Mouse (Mus musculus): ENCODE data around the gene Kdf1. TPM values are rescaled to one million over a fixed set of nuclear protein-coding genes. Genes with fewer than 3 reads are reported as not detected.

The Kdf1 gene
- polyA plus RNA-seq, 1 experiment from 2014 or later, result 0.74 TPM

DNA sequence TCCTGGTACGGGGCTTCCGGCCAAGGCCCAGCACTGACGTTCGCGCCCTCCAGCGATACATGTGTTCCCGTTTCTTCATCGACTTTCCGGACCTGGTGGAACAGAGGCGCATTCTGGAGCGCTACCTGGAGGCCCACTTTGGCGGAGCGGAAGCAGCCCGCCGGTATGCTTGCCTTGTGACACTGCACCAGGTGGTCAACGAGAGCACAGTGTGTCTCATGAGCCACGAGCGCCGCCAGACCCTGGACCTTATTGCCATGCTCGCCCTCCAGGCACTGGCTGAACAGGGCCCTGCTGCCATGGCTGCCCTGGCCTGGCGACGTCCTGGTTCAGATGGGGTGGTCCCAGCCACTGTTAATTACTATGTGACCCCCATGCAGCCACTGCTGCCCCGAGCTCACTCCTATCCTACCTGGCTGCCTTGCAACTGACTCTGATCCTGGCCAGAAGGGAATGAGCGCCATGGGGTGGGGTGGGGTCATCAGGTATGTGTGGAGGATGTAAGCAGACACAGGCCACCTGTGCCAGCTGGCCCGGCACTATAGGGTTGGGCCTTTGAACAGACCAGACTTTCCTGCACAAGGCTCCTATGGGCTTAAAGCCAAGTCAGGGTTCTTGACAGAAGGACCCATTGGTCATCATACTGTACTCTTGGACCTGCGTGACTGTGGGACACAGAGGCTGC is 31.9 kb upstream of the Kdf1 start:
- peaks cover 8% of the 10 kb centered on the region for H3K27me3 ChIP-seq
- H3K36me3 ChIP-seq, result no peaks in the 10 kb centered on the region
- no peak overlapping the region for H3K4me3 ChIP-seq
- H3K27ac ChIP-seq (replicated peaks), result no peak overlapping the region
- H3K9ac ChIP-seq, result no peak overlapping the region
- H3K9me3 ChIP-seq, result no peaks in the 10 kb centered on the region
- 94% methylated on average over 26 of the region's 26 CpGs for WGBS
- H3K4me1 ChIP-seq (replicated peaks), result peaks cover 5% of the 10 kb centered on the region; the same call in 1 of the 2 replicates
- no peak overlapping the region for H3K4me2 ChIP-seq
- ATAC-seq (ENCODE audit: low FRiP score, low read depth), result no peak

DNA sequence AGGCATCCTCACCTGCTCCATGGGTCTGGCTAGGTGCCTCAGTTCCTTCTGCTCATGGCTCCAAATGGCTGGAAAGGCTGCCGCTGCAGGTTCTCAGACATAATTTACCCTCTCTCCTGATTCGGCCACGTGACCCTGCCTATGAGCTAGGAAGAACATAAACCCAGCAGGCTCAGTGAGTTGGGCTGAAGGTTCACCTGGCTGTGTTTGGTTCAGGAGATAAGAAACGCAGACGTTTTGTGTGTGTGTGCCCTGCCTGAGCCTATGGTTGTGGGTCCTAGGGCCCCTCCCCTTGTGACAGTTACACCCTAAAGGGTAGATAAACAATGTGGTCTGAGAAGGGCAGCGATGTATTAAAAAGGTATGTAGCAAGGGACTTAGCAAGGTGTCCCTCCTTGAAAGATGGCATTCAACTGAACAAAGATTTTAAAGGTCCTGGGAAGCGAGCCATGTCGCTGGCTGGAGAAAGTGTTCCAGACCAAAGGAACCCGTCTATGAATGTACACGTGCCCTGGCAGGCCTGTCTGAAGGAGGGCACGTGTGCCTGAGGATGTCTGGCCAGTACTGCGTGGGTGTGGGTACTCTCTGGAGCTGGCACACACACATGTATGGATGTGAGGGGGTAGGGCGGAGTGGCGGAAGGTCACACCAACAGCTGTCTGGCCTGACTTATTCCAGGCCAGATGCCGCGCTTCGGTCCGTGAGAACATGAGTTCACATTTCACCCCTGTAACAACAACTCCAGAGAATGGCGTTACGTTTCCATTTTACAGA is 30.0 kb upstream of the Kdf1 start:
- Histone ChIP-seq H3K9me3 (no peaks in the 10 kb centered on the region), H3K27ac (replicated peaks) (no peak overlapping the region), H3K9ac (no peak overlapping the region), H3K27me3 (peaks cover 2% of the 10 kb centered on the region; the same call in 1 of the 2 replicates), H3K4me3 (no peak overlapping the region), H3K4me2 (no peak overlapping the region), H3K36me3 (no peaks in the 10 kb centered on the region), H3K4me1 (replicated peaks) (peaks cover 6% of the 10 kb centered on the region)
- 86% methylated on average over 20 of the region's 20 CpGs for WGBS
- no peak for ATAC-seq (ENCODE audit: low FRiP score, low read depth)

DNA sequence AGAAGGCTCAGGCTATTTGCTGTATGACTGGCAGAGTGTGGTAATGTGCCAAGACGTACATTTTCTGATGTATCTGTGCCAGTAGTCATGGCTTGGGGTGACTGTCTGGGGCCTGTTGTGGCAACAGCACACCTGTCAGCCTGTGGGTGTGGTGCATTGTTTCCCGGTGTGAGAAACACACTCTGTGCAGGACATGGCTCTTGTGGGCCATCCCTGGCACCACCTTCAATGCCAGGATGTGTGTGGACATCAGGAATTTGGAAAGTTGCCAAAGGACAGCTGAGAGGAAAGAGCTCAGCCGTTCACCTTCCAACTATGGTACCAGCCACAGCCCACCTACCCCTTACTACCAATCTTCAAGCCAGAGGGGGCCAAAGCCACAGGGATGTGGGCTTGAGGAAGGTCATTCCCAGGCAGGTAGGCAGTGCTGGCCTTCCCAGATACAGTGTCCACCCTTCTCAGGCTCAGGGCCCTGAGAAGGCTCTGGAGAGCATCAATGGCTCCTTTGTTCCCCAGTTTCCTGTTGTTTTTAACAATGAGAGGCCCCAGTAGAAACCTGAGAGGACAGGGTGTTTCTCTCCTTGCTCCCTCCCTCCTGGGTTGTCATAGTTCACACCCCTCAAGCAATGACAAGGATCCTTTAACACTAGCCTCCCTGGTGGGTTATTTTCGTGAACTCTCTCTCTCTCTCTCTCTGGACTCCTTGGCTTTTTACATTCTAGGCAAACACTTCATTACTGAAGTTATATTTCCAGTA is 29.1 kb upstream of the Kdf1 start:
- H3K27me3 ChIP-seq, result peaks cover 2% of the 10 kb centered on the region
- no peak overlapping the region for H3K4me3 ChIP-seq
- no peak overlapping the region for H3K4me2 ChIP-seq
- WGBS, result 50% methylated on average over 4 of the region's 4 CpGs
- H3K9ac ChIP-seq, result no peak overlapping the region
- no peak for ATAC-seq (ENCODE audit: low FRiP score, low read depth)
- no peaks in the 10 kb centered on the region for H3K36me3 ChIP-seq
- no peaks in the 10 kb centered on the region for H3K9me3 ChIP-seq
- peaks cover 7% of the 10 kb centered on the region for H3K4me1 ChIP-seq (replicated peaks)
- no peak overlapping the region for H3K27ac ChIP-seq (replicated peaks)

DNA sequence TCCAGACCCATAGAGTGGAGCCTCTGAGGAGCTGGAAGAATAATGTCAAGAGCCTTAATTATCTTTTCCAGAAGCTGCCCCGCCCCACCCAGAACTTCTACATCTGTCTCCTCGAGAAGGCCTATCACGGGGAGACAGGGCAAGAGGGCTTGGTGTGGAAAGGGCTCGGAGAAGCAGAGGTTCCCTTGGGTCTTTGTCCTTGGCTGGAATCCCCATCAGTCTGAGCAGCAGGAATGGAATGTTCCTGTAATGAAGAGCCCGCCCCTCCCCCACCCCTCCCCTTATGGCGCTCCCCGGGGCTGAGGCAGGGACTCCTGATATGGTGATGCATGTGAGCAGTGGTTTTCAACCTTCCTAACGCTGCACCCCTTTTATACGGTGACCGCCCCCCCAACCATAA is 27.0 kb upstream of the Kdf1 start:
- peaks cover 15% of the 10 kb centered on the region for H3K4me1 ChIP-seq (replicated peaks)
- no peak overlapping the region for H3K4me3 ChIP-seq
- H3K27me3 ChIP-seq, result peaks cover 23% of the 10 kb centered on the region
- H3K27ac ChIP-seq (replicated peaks), result no peak overlapping the region
- H3K4me2 ChIP-seq, result no peak overlapping the region
- WGBS, result 44% methylated on average over 9 of the region's 10 CpGs
- H3K36me3 ChIP-seq, result no peaks in the 10 kb centered on the region
- no peaks in the 10 kb centered on the region for H3K9me3 ChIP-seq
- ATAC-seq (ENCODE audit: low FRiP score, low read depth), result no peak
- no peak overlapping the region for H3K9ac ChIP-seq

DNA sequence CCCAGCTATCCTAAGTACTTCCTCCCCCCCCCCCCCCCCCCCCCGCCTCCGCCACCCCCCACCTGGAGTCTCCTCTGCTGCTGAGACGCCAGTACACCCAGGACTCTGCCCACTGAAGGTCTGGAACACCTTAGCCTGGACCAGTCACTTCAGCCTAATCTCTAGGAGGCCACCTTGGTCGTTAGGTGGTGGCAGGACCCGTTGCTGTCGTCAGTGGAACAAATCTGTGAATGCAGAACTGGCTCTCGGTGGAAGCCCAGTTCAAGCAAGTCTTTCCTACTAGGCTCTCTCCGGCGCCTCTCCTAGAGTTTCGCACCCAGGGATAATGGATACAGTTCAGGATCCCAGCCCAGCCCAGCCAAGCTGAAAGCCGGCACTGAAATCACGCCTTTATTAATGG is 24.9 kb upstream of the Kdf1 start:
- H3K9ac ChIP-seq, result no peak overlapping the region
- 25% methylated on average over 9 of the region's 12 CpGs for WGBS
- peak overlapping the region; percentile 28 for H3K4me3 ChIP-seq
- H3K9me3 ChIP-seq, result no peaks in the 10 kb centered on the region
- H3K27ac ChIP-seq (replicated peaks), result no peak overlapping the region
- peak overlapping the region; percentile 54 for H3K4me2 ChIP-seq
- no peak for ATAC-seq (ENCODE audit: low FRiP score, low read depth)
- H3K27me3 ChIP-seq, result peaks cover 31% of the 10 kb centered on the region
- H3K4me1 ChIP-seq (replicated peaks), result peaks cover 31% of the 10 kb centered on the region
- H3K36me3 ChIP-seq, result no peaks in the 10 kb centered on the region

DNA sequence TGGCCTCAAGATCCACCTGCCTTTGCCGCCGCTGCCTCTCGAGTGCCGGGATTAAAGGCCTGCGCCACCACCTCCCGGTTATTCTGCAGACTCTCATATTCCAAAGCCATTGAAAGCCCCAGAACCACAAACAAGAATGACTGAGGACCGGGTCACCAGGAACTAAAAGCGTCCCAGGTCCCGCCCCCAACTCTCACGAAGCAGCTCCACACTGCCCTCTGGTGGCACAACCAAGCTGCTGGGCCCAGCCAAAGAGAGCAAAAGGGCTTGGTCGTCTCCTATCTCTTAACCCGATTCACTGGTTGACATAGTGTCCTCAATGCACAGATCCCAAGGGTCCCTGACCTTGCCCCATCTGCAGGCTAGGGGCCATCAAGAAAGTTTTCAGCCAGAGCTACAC is 24.3 kb upstream of the Kdf1 start:
- ATAC-seq (ENCODE audit: low FRiP score, low read depth), result no peak
- Histone ChIP-seq H3K27ac (replicated peaks) (no peak overlapping the region), H3K4me2 (peak overlapping the region; percentile 54), H3K27me3 (peaks cover 34% of the 10 kb centered on the region), H3K9me3 (no peaks in the 10 kb centered on the region), H3K36me3 (no peaks in the 10 kb centered on the region), H3K4me3 (peak overlapping the region; percentile 28), H3K4me1 (replicated peaks) (peaks cover 32% of the 10 kb centered on the region), H3K9ac (no peak overlapping the region)
- 1% methylated on average over 12 of the region's 12 CpGs for WGBS

DNA sequence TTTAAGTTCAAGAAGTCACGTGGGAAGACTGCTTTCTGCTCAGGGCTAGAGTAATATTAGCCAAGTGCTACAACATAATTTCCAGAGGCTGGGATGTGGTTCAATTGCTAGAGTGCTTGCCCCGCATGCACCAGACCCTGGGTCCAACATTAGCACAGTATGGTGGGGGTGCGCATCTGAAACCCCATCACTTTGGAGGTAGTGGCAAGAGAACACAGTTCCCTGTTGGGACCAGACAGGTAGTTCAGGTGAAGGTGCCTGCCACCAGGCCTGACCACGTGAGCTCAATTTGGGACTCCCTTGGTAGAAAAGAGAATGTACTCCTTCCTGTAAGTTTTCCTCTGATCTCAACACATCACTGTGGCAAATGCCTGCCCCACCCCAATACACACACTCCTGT is 23.9 kb upstream of the Kdf1 start:
- 73% methylated on average over 4 of the region's 4 CpGs for WGBS
- H3K9me3 ChIP-seq, result no peaks in the 10 kb centered on the region
- peaks cover 38% of the 10 kb centered on the region for H3K27me3 ChIP-seq
- ATAC-seq (ENCODE audit: low FRiP score, low read depth), result no peak
- no peak overlapping the region for H3K4me3 ChIP-seq
- no peak overlapping the region for H3K9ac ChIP-seq
- no peak overlapping the region for H3K4me2 ChIP-seq
- H3K27ac ChIP-seq (replicated peaks), result no peak overlapping the region
- peaks cover 32% of the 10 kb centered on the region for H3K4me1 ChIP-seq (replicated peaks)
- no peaks in the 10 kb centered on the region for H3K36me3 ChIP-seq

DNA sequence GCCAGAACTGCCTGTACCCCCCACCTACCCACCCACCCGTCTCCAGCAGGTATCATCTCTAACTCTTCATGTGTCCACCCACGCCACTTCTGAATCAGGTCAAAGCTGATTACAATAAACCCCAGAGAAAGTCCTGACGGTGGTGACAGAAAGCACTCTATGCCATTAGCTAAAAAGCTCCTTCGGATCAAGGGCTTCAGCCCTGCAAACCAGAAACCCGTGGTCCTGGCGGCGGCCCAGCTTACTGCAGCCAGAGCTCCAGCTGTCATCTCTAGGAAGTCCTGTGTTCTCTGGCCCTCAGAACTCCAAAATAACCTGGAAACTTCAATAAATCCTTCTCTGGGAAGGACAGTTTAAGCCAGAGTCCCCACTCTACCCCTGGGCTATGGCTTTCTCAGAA is 23.1 kb upstream of the Kdf1 start:
- WGBS, result 36% methylated on average over 7 of the region's 7 CpGs

DNA sequence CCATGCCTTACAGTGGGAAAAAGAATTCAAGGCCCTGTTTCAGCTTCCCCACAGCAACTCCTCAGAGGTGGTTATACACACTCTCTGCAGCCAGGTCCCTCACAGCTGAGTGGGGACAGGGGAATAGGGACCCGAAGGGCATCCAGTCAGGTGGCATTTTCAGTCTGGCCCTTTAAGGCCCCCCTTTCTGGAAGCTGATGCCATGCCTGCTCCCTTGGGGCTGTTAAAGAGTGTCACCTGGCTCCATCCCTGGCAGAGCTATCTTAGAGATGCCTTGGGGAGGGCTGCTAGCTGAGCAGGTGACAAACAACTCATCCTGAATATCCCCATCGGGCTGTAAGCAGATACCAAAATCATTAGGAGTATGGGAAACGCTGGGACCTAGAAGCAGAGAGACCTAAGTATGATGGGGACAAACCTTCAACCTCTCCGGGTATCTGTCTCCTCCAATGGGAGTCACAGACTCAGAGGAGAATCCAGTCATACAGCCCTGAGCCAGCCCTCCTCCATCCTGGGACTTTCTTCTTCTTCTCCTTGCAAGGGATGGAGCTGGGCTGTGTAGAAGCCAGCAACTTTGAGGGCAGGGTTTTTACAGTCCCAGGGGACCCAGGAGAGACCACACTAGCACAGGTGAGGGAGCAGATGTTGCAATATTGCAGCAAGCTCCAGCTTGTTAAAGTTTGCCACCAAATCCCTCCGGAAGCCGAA is 21.9 kb upstream of the Kdf1 start:
- no peak overlapping the region for H3K27ac ChIP-seq (replicated peaks)
- H3K27me3 ChIP-seq, result peaks cover 55% of the 10 kb centered on the region
- H3K9ac ChIP-seq, result peak overlapping the region; percentile 63; the same call in 1 of the 2 replicates
- no peaks in the 10 kb centered on the region for H3K36me3 ChIP-seq
- H3K4me1 ChIP-seq (replicated peaks), result peaks cover 32% of the 10 kb centered on the region
- WGBS, result 25% methylated on average over 6 of the region's 6 CpGs
- H3K4me2 ChIP-seq, result peak overlapping the region; percentile 86
- H3K4me3 ChIP-seq, result peak overlapping the region; percentile 64
- ATAC-seq (ENCODE audit: low FRiP score, low read depth), result no peak
- no peaks in the 10 kb centered on the region for H3K9me3 ChIP-seq

More for the DNA sequence above, 23.1 kb upstream of the Kdf1 start:
- Histone ChIP-seq H3K9ac (no peak overlapping the region), H3K9me3 (no peaks in the 10 kb centered on the region), H3K4me2 (0 out of 2 replicates have a peak overlapping the region, but pooled peaks have one; percentile 86), H3K36me3 (no peaks in the 10 kb centered on the region), H3K4me3 (no peak overlapping the region), H3K27me3 (peaks cover 46% of the 10 kb centered on the region), H3K27ac (replicated peaks) (no peak overlapping the region), H3K4me1 (replicated peaks) (peaks cover 32% of the 10 kb centered on the region)
- no peak for ATAC-seq (ENCODE audit: low FRiP score, low read depth)

DNA sequence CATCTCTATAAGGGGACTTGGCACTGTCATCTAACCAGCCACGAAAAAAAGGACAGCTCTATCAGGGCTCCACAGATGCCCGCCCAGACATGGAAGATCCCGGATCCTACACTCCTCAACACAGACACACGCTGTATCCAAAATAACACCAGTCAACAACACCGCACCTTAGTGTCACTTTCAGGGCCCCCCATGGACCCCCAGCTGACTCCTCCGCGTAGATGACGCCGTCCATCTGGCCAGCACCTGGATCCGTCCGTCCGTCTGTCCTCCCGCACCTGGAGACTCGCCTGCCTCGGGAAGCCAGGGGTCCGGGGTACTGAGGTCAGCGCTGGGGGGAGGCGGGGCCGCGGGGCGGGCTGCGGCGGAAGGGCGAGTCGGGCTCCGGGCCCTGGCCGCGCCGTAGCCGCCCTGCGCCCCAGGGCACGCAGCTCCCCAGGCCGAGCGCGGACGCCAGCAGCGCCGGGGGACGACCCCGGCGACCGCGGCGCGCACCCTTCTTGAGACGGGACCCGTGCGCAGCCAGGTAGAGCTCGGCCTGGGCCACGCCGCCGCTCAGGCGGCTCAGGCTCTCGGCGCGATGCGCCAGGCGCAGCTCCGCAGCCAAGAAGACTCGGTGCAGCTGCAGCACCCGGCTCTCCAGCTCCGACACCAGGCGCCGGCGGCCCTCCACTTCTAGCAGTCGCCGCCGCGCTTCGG is 21.2 kb upstream of the Kdf1 start:
- Histone ChIP-seq H3K9ac (peak overlapping the region; percentile 63), H3K4me1 (replicated peaks) (peaks cover 32% of the 10 kb centered on the region), H3K36me3 (no peaks in the 10 kb centered on the region), H3K4me2 (peak overlapping the region; percentile 86), H3K9me3 (no peaks in the 10 kb centered on the region), H3K27me3 (peaks cover 62% of the 10 kb centered on the region), H3K4me3 (peak overlapping the region; percentile 64), H3K27ac (replicated peaks) (peak overlapping the region; percentile 58; the same call in 1 of the 2 replicates)
- WGBS, result under 1% methylated on average over 70 of the region's 70 CpGs
- ATAC-seq (ENCODE audit: low FRiP score, low read depth), result peak; percentile 56; the same call in 1 of the 2 replicates

DNA sequence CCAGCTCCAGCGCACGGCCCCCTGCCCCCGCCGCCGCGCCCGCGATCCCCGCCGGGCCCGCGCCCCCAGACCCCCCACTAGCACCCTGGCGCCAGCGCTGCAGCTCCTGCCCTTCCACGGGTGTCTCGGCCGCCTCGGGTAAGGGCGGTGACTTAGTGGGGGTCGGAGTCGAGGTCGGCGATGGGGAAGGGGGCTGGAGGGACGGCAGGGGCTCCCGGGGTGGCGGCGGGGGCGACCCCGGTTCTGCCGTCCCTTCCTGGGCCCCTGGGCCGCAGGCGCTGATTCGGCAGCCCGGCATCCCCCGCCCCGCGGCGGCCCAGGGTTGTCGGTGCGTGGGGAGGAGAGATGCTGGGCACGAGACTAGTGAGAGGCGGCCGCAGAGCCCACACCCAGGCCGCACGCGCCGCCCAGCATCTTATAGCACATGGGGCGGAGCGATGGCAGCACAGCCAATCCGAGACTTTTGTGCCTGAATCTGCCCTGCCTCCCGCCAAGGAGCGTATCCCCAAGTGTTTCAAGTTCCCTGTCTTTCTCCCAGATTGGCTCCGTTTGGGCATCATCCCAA is 20.5 kb upstream of the Kdf1 start, which contains the start of gene Trnp1:
TSS of gene Trnp1 (minus strand) at position 391 of the 565 bp plus-strand sequence.
- peak within 1 kb of the TSS; percentile 64 for H3K4me3 ChIP-seq
- ATAC-seq (ENCODE audit: low FRiP score, low read depth), result peak; percentile 91
- peak within 1 kb of the TSS; percentile 58; the same call in 1 of the 2 replicates for H3K27ac ChIP-seq (replicated peaks)
- peaks cover 62% of the 10 kb centered on the region for H3K27me3 ChIP-seq
- H3K9me3 ChIP-seq, result no peaks in the 10 kb centered on the region
- peak within 1 kb of the TSS; percentile 86 for H3K4me2 ChIP-seq
- peaks cover 32% of the 10 kb centered on the region for H3K4me1 ChIP-seq (replicated peaks)
- no peaks in the 10 kb centered on the region for H3K36me3 ChIP-seq
- peak within 1 kb of the TSS; percentile 63 for H3K9ac ChIP-seq
- under 1% methylated on average over 44 of the region's 53 CpGs for WGBS

Data from hindbrain, embryonic 15.5 days (tissue).